Mouse (Mus musculus): ENCODE data around the gene Dapk2. TPM values are rescaled to one million over a fixed set of nuclear protein-coding genes. Genes with fewer than 3 reads are reported as not detected.
A peak's percentile ranks its signal among the peaks of the same experiment; 100 is the strongest.
"Not testable (repeated sequence)": the region's sequence is repeated elsewhere in the genome, so short reads cannot be mapped to it uniquely, and the experiment has no call there.

The Dapk2 gene
- polyA plus RNA-seq, 1 experiment from 2014 or later, result 0.80 TPM

GRCm38 (mm10) chr9:66282582-66282981, 124.6 kb downstream of the Dapk2 start:
- H3K4me2 ChIP-seq (replicated peaks), result no peak overlapping the region
- H3K4me1 ChIP-seq (replicated peaks; ENCODE audit: control insufficient read depth, insufficient read depth, low read length), result 0 out of 2 replicates have a peak, but pooled peaks cover 3% of the 10 kb centered on the region
- no peak for ATAC-seq (ENCODE audit: low FRiP score)
- WGBS, result 97% methylated on average over 1 of the region's 1 CpGs
- no peaks in the 10 kb centered on the region for H3K9me3 ChIP-seq (ENCODE audit: control insufficient read depth, low read length)
- DNase-seq (ENCODE audit: low spot score), result no peak
- H3K36me3 ChIP-seq (replicated peaks; ENCODE audit: control insufficient read depth, insufficient read depth), result no peaks in the 10 kb centered on the region
- no peak overlapping the region for H3K9ac ChIP-seq
- no peaks in the 10 kb centered on the region for H3K27me3 ChIP-seq (ENCODE audit: control insufficient read depth, insufficient read depth, low read length)
- no peak overlapping the region for H3K27ac ChIP-seq
- no peak overlapping the region for H3K4me3 ChIP-seq (replicated peaks; ENCODE audit: low read length)

- peak; percentile 78 for DNase-seq (ENCODE audit: low spot score)
- 25% methylated on average over 2 of the region's 2 CpGs for WGBS
- Histone ChIP-seq H3K27me3 (ENCODE audit: control insufficient read depth, insufficient read depth, low read length) (no peaks in the 10 kb centered on the region), H3K9me3 (ENCODE audit: control insufficient read depth, low read length) (no peaks in the 10 kb centered on the region), H3K4me1 (replicated peaks; ENCODE audit: control insufficient read depth, insufficient read depth, low read length) (0 out of 2 replicates have a peak, but pooled peaks cover 3% of the 10 kb centered on the region), H3K4me3 (replicated peaks; ENCODE audit: low read length) (no peak overlapping the region), H3K27ac (no peak overlapping the region), H3K9ac (no peak overlapping the region), H3K4me2 (replicated peaks) (no peak overlapping the region), H3K36me3 (replicated peaks; ENCODE audit: control insufficient read depth, insufficient read depth) (no peaks in the 10 kb centered on the region)
- no peak for ATAC-seq (ENCODE audit: low FRiP score)
Measured at GRCm38 (mm10) chr9:66283565-66284203, 125.7 kb downstream of the Dapk2 start.

- not testable (repeated sequence) for H3K36me3 ChIP-seq (replicated peaks; ENCODE audit: control insufficient read depth, insufficient read depth); H3K4me3 ChIP-seq (replicated peaks; ENCODE audit: low read length); DNase-seq (ENCODE audit: low spot score); H3K4me2 ChIP-seq (replicated peaks); H3K27me3 ChIP-seq (ENCODE audit: control insufficient read depth, insufficient read depth, low read length); H3K9me3 ChIP-seq (ENCODE audit: control insufficient read depth, low read length); ATAC-seq (ENCODE audit: low FRiP score); H3K27ac ChIP-seq; H3K9ac ChIP-seq; H3K4me1 ChIP-seq (replicated peaks; ENCODE audit: control insufficient read depth, insufficient read depth, low read length)
- WGBS, result 92% methylated on average over 2 of the region's 2 CpGs
Measured at GRCm38 (mm10) chr9:66285241-66285640, 127.2 kb downstream of the Dapk2 start.

GRCm38 (mm10) chr9:66285901-66286300, 127.9 kb downstream of the Dapk2 start:
- H3K36me3 ChIP-seq (replicated peaks; ENCODE audit: control insufficient read depth, insufficient read depth), result no peaks in the 10 kb centered on the region

GRCm38 (mm10) chr9:66290727-66291126, 132.7 kb downstream of the Dapk2 start:
- Histone ChIP-seq H3K9ac (no peak overlapping the region), H3K4me1 (replicated peaks; ENCODE audit: control insufficient read depth, insufficient read depth, low read length) (peaks cover 9% of the 10 kb centered on the region; the same call in 1 of the 2 replicates), H3K27me3 (ENCODE audit: control insufficient read depth, insufficient read depth, low read length) (no peaks in the 10 kb centered on the region), H3K9me3 (ENCODE audit: control insufficient read depth, low read length) (no peaks in the 10 kb centered on the region), H3K36me3 (replicated peaks; ENCODE audit: control insufficient read depth, insufficient read depth) (no peaks in the 10 kb centered on the region), H3K4me2 (replicated peaks) (no peak overlapping the region), H3K4me3 (replicated peaks; ENCODE audit: low read length) (no peak overlapping the region), H3K27ac (no peak overlapping the region)
- WGBS, result 85% methylated on average over 2 of the region's 2 CpGs
- no peak for ATAC-seq (ENCODE audit: low FRiP score)
- DNase-seq (ENCODE audit: low spot score), result no peak

More at GRCm38 (mm10) chr9:66285901-66286300, 127.9 kb downstream of the Dapk2 start:
- WGBS, result 48% methylated on average over 7 of the region's 7 CpGs
- ATAC-seq (ENCODE audit: low FRiP score) (no peak), DNase-seq (ENCODE audit: low spot score) (no peak)
- no peak overlapping the region for H3K9ac ChIP-seq
- H3K4me1 ChIP-seq (replicated peaks; ENCODE audit: control insufficient read depth, insufficient read depth, low read length), result 0 out of 2 replicates have a peak, but pooled peaks cover 3% of the 10 kb centered on the region
- no peak overlapping the region; the same call in 1 of the 2 replicates for H3K27ac ChIP-seq
- H3K4me2 ChIP-seq (replicated peaks), result no peak overlapping the region
- H3K4me3 ChIP-seq (replicated peaks; ENCODE audit: low read length), result no peak overlapping the region
- H3K27me3 ChIP-seq (ENCODE audit: control insufficient read depth, insufficient read depth, low read length), result no peaks in the 10 kb centered on the region
- H3K9me3 ChIP-seq (ENCODE audit: control insufficient read depth, low read length), result no peaks in the 10 kb centered on the region

- no peak overlapping the region for H3K4me2 ChIP-seq (replicated peaks)
- no peaks in the 10 kb centered on the region for H3K36me3 ChIP-seq (replicated peaks; ENCODE audit: control insufficient read depth, insufficient read depth)
- no peaks in the 10 kb centered on the region for H3K27me3 ChIP-seq (ENCODE audit: control insufficient read depth, insufficient read depth, low read length)
- no peak for ATAC-seq (ENCODE audit: low FRiP score)
- 92% methylated on average over 2 of the region's 2 CpGs for WGBS
- H3K9me3 ChIP-seq (ENCODE audit: control insufficient read depth, low read length), result no peaks in the 10 kb centered on the region
- no peak overlapping the region for H3K27ac ChIP-seq
- DNase-seq (ENCODE audit: low spot score), result no peak
- peaks cover 6% of the 10 kb centered on the region; the same call in 1 of the 2 replicates for H3K4me1 ChIP-seq (replicated peaks; ENCODE audit: control insufficient read depth, insufficient read depth, low read length)
- H3K4me3 ChIP-seq (replicated peaks; ENCODE audit: low read length), result no peak overlapping the region
- no peak overlapping the region for H3K9ac ChIP-seq
Measured at GRCm38 (mm10) chr9:66293319-66293718, 135.3 kb downstream of the Dapk2 start.

GRCm38 (mm10) chr9:66294227-66294626, 136.2 kb downstream of the Dapk2 start:
- Histone ChIP-seq H3K4me2 (replicated peaks) (no peak overlapping the region), H3K27me3 (ENCODE audit: control insufficient read depth, insufficient read depth, low read length) (no peaks in the 10 kb centered on the region), H3K36me3 (replicated peaks; ENCODE audit: control insufficient read depth, insufficient read depth) (no peaks in the 10 kb centered on the region), H3K27ac (no peak overlapping the region), H3K4me3 (replicated peaks; ENCODE audit: low read length) (no peak overlapping the region), H3K4me1 (replicated peaks; ENCODE audit: control insufficient read depth, insufficient read depth, low read length) (peaks cover 6% of the 10 kb centered on the region; the same call in 1 of the 2 replicates), H3K9ac (no peak overlapping the region), H3K9me3 (ENCODE audit: control insufficient read depth, low read length) (no peaks in the 10 kb centered on the region)
- WGBS, result 94% methylated on average over 1 of the region's 1 CpGs
- ATAC-seq (ENCODE audit: low FRiP score) (no peak), DNase-seq (ENCODE audit: low spot score) (no peak)

GRCm38 (mm10) chr9:66294980-66295410, 137.0 kb downstream of the Dapk2 start:
- H3K4me1 ChIP-seq (replicated peaks; ENCODE audit: control insufficient read depth, insufficient read depth, low read length), result peaks cover 6% of the 10 kb centered on the region; the same call in 1 of the 2 replicates

GRCm38 (mm10) chr9:66295577-66296120, 137.6 kb downstream of the Dapk2 start:
- H3K36me3 ChIP-seq (replicated peaks; ENCODE audit: control insufficient read depth, insufficient read depth), result no peaks in the 10 kb centered on the region
- H3K4me2 ChIP-seq (replicated peaks), result no peak overlapping the region
- WGBS, result 69% methylated on average over 6 of the region's 6 CpGs
- no peak overlapping the region for H3K4me3 ChIP-seq (replicated peaks; ENCODE audit: low read length)
- H3K9me3 ChIP-seq (ENCODE audit: control insufficient read depth, low read length), result no peaks in the 10 kb centered on the region
- no peak overlapping the region for H3K9ac ChIP-seq
- H3K27me3 ChIP-seq (ENCODE audit: control insufficient read depth, insufficient read depth, low read length), result no peaks in the 10 kb centered on the region
- ATAC-seq (ENCODE audit: low FRiP score) (no peak), DNase-seq (ENCODE audit: low spot score) (no peak)
- H3K4me1 ChIP-seq (replicated peaks; ENCODE audit: control insufficient read depth, insufficient read depth, low read length), result peaks cover 6% of the 10 kb centered on the region; the same call in 1 of the 2 replicates
- peak overlapping the region; percentile 9; the same call in 1 of the 2 replicates for H3K27ac ChIP-seq

More at GRCm38 (mm10) chr9:66294980-66295410, 137.0 kb downstream of the Dapk2 start:
- Histone ChIP-seq H3K36me3 (replicated peaks; ENCODE audit: control insufficient read depth, insufficient read depth) (no peaks in the 10 kb centered on the region), H3K4me2 (replicated peaks) (no peak overlapping the region), H3K4me3 (replicated peaks; ENCODE audit: low read length) (no peak overlapping the region), H3K9ac (no peak overlapping the region), H3K27ac (peak overlapping the region; percentile 11; the same call in 1 of the 2 replicates), H3K27me3 (ENCODE audit: control insufficient read depth, insufficient read depth, low read length) (no peaks in the 10 kb centered on the region), H3K9me3 (ENCODE audit: control insufficient read depth, low read length) (no peaks in the 10 kb centered on the region)
- DNase-seq (ENCODE audit: low spot score) (no peak), ATAC-seq (ENCODE audit: low FRiP score) (no peak)
- 8% methylated on average over 3 of the region's 3 CpGs for WGBS
